Mouse (Mus musculus) heart, postnatal 0 days (tissue): ENCODE results near the gene Fig4.

Source experiments
- CTCF ChIP-seq: IDR thresholded peaks from 2 replicates; pipeline ENCODE4 v1.5.1; 2016; ENCODE audit warnings: antibody characterized with exemption, control low read depth, low read depth
- EP300 ChIP-seq: IDR thresholded peaks from 2 replicates; pipeline ENCODE4 v1.6.1; 2016; ENCODE audit warnings: antibody characterized with exemption, low read depth

- TF ChIP-seq CTCF (no peak), EP300 (no peak)
These were observed 22.3 kb downstream of the Fig4 start for GRCm38 (mm10) chr10:41280796-41281195.
